Mouse (Mus musculus) embryonic stem cell, embryonic (primary cell): ENCODE data around the gene Ccser1.
"Not testable (repeated sequence)": the region's sequence is repeated elsewhere in the genome, so short reads cannot be mapped to it uniquely, and the experiment has no call there.

ENCODE experiments used
- CTCF ChIA-PET, 4 experiments: fragments of 300-600 bp in 2 of 4; fragments of 350-600 bp in 2 of 4; sonication (Branson Sonifier 250); formaldehyde crosslinking; loops; one replicate each; lab custom pipeline; 2022; ENCODE audit warnings: inconsistent platforms in 2 of 4; lab: Charles Lee
- POLR2A ChIA-PET, 4 experiments: fragments of 300-600 bp in 2 of 4; fragments of 350-600 bp in 2 of 4; sonication (Branson Sonifier 250); formaldehyde crosslinking; loops; one replicate each; lab custom pipeline; 2022; ENCODE audit warnings: antibody characterized with exemption in 4 of 4, inconsistent platforms in 1 of 4; lab: Charles Lee

Gene Ccser1

DNA sequence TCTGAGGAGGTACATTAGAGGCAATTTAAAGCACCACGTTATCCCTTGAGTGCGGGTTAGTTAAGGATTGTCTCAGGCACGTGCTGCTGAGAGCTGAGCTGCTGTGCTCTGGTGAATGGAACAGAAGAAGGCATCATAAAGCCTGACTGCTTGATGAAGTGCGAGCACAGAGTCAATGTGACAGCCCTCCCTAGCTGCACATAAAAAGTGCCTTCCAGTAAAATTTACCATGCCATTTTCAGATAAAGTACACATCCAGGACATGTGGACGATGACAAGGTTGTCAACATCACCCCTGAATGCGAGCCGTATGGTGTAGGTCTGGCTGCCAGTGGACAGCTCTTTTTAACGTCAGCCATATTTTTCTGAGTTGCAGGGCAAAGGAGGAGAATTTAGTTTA is 35.6 kb downstream of the Ccser1 start:
- ChIA-PET CTCF (no interaction called here), POLR2A (no interaction called here)

DNA sequence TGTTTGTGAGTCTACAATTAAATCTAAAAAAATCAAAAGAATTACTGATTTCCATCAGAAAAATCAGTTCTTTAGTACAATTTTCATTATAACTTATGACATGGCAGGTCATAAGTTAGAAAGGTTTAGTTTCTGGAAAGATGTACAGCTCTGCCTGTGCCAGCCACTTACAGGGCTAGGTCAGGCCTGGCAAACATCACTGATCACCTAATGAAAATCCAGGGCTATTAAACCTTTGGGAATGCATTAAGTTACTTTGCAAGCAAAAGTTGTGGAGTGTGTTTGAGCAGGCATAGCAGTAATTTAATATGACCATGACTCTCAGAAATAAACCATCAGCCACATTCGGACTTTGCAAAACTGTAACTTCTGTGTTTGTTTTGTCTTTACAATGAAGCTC is 36.4 kb downstream of the Ccser1 start:
- POLR2A ChIA-PET, result no interaction called here
- CTCF ChIA-PET, result no interaction called here

DNA sequence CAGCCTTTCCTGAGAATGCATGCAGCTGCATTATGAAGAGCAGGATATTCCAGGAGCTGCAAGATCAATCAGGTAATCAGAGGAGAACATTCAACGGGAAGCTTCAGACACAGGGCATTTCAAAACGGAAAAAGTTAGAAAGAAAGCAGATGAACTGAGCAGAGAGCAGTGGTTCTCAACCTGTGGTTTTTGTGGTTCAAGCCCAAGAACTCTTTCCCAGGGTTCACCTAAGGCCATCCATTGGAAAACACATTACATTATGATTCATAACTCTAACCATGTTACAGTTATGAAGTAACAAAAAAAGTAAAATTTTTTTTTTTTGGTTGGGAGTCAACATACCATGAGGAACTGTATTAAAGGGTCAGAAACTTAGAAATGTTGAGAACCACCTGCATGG is 37.6 kb downstream of the Ccser1 start:
- ChIA-PET CTCF (interaction anchor here in 1 of 4 experiments (0.6 kb wide), 1 partner anchor 836 kb away, joined by 3 read pairs; no protein-coding TSS in a partner anchor), POLR2A (no interaction called here)

DNA sequence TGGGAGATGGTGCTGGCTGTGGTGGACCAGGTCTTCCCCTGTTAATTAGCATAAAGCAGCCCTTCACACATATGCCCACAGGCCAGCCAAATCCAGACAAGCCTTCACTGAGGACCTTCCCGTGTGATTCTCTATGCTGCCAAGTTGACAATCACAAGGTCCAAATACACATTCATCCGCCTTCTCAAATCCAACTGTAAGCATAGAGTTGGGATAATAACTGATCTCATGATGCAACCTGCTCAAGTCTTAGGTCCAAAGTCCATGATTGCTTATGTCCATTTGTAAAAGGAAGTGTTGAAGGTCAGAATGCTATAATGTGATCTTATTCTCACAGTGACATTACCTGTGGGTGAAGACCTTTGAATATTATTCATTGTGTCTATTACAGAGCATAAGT is 43.4 kb downstream of the Ccser1 start:
- ChIA-PET CTCF (no interaction called here), POLR2A (no interaction called here)

DNA sequence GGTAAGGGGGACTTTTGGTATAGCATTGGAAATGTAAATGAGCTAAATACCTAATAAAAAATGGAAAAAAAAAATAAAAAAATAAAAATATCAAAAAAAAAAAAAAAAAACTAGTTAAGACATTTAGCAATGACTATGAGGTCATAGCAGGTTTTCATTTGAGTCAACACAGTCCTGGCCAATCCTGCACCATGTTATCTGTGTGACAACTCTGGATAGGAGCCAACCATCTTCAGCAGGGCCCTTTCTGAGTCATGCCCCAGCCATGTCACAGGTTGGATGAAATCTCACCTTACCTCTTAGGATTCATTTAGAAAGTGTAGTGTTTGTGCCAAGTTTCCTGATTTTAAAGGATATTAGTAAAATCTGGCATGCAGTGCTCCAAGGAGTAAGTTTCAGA is 45.2 kb downstream of the Ccser1 start:
- POLR2A ChIA-PET, result interaction anchor here in 1 of 4 experiments (1.5 kb wide), 1 partner anchor 23 kb away, joined by 4 read pairs; no protein-coding TSS in a partner anchor

DNA sequence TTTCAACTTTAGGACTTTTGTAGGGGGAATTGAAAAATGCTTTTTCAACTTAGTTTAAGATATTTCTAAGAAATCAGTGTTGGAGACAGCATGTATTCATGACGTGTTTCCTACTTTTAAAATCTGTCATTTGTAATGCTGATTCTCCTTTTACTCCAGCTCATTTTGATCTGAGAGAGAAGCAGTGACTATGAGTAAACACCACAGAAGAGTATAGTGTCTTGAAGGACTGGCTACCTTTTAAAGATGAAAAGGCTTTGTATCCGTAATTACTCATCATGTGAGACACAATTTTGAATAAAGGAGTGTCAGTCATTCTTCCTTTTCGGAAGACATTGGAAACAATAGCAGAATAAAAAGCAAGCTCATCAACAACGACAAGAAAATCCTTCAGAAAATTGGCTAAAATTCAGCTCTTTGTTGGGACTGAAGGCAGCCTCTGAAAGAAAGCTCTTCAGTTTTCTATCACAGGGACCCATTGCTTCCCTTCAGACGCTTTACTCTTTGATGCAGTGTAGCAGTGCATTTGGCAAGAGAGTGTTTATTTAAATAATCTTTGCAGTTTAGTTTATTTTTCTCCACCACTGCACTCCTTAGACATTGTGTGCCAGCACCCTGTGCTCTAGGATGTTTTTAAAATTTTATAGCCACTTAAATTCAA is 50.1 kb downstream of the Ccser1 start:
- ChIA-PET CTCF (no interaction called here), POLR2A (no interaction called here)

More for the DNA sequence above, 45.2 kb downstream of the Ccser1 start:
- CTCF ChIA-PET, result no interaction called here

DNA sequence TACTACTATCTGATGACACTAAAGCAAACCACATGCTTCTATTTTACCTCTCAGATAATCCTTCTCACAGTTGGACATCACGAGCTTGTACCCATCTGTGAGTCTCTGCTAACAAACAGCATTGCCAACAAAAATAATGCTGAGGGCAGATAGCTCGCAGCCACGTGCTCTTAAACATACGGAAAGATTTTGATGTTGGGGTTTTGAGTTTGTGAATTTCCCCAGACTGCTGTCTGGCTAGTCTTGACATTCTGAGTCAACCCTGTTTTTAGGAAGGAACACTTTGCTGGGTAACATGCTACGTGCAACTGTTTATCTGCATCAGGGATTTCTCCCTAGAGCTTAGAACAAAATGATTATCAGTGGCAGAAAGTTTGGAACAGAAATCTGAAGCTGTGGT is 52.9 kb downstream of the Ccser1 start:
- ChIA-PET CTCF (no interaction called here), POLR2A (no interaction called here)

DNA sequence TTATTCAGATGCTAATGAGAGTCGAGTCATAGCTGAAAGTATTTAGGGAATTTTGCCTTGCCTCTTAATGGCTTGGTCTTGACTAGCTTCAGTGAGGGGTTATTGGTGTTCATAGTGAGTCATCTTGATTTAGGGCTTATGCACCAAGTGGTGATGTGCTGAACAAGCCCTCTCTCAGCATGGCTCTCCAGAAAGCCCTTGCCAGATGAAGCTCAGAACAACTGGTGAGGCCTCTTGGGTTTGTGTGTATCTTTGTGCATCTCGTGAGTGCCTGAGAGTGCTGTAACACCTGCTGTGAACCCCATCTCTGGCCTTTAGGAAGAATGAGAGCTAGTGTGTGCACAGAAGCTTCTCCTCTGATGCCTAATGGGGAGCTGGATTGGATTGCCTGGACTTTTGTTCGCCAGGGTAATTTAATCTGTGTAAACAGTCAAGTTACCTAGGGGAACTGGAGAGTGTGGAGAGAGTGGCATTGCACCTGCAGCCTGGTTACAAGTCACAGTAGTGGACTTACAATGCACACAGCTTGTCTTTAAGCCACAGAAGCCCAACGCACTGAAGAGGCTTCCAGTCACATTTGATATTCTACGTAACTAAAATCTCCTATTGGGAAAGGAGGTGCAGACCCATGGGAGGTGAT is 53.5 kb downstream of the Ccser1 start:
- ChIA-PET POLR2A (no interaction called here), CTCF (no interaction called here)

DNA sequence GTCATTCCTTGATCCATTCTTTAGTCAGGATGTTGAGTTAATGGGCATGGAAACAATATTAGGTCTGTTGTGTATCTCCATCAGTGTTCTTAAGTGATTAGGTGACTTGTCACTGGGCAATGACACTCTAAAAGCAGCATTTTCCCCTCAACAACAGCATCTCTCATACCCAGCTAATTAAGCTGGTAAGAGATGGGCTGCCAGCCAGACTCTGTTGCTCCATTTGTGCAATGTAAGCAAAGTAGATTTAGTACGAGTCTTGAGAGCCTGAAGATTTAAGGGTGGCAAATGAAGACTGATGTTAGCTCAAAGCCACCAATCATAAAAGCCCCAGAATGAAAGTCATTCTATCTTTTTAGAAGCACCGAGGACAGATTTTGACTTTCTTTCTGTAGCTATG is 60.5 kb downstream of the Ccser1 start:
- POLR2A ChIA-PET, result no interaction called here

DNA sequence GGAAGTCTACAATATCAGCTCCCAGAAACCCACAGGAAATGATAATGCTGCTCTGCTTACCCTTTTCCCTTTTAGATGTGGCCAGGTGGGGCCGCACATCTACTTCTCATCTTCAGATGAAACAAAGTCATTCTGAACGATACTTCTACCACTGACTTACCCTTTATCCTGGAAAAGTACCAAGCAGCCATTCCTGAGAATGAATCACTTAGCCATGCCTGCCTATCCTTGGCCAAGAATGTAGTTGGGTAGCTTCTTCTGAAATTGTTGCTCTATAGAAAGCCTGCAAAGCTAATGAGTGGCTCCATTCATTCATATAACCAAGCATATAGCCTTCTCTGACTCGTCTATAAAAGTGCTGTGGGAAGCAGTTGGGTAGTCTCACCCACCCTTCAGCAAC is 62.4 kb downstream of the Ccser1 start:
- CTCF ChIA-PET, result no interaction called here
- POLR2A ChIA-PET, result no interaction called here

More for the DNA sequence above, 60.5 kb downstream of the Ccser1 start:
- CTCF ChIA-PET, result no interaction called here

DNA sequence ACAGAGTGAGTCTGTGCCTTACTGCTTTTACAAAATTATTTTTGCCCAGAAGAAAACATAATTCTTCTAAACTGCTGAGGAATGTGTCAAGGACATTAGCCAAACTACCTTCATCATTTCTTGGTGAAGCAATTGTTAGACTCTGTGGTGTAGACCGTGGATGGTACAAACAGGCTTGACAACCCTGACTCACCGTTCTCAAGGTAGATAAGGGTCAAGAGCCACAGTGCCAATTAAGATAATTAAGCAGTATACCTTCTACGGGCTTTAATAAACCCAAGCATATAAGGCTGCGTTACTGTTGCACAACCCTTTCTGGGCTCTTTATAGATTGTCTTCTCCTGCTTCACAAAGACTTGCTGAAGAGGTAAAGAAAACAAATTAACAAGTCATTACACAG is 66.4 kb downstream of the Ccser1 start:
- POLR2A ChIA-PET, result no interaction called here
- CTCF ChIA-PET, result no interaction called here

DNA sequence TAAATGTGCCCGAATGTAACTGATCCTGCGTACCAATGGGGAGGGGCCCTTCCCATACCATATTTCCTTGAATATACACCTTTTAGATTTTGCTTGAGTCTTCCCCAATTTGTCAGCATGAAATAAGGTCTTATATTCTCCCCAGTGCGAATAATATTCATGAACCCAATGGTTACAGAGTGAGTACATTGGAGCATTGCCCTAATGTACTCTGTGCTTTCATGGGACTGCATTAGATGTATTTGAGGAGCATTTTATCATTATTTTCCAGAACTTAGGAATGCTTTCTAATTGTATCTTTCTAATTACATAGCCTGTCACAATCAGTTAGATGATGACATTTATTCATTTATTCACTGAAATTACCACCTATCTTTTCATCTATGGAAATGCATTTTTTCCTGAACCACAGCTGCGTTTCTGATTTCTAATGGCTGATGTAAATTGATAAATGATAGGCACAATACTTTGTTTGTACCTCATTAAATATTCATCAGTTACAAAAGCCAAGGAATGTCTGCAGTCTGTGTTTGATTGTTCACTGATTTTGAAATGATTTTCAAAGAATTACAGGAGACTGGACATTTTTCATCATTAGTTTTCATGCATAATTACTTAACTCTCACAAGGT is 67.8 kb downstream of the Ccser1 start:
- POLR2A ChIA-PET, result no interaction called here
- CTCF ChIA-PET, result interaction anchor here in 1 of 4 experiments (0.6 kb wide), 1 partner anchor 56 kb away, joined by 3 read pairs; no protein-coding TSS in a partner anchor

DNA sequence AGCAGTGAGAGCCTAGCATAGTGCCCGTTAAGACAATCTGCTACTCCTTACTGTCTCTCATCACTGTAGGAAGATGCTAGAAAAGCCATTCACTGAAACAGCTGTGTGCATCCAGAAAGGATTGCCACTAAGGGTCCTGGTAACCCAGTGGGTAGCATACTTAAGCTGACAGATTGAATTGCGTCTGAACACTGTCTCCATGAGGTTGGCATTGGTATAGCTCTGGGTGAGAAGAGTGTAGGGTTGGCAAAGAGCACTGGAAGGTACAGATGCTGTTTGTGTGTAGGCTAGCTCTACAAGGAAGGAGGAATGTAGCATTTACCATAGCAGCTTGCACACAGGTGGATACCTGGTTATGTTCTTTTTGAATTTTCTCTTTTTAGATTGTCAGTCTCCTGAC is 68.6 kb downstream of the Ccser1 start:
- ChIA-PET CTCF (no interaction called here), POLR2A (interaction anchor here in 1 of 4 experiments (0.7 kb wide), 1 partner anchor 12 kb away, joined by 6 read pairs; no protein-coding TSS in a partner anchor)

DNA sequence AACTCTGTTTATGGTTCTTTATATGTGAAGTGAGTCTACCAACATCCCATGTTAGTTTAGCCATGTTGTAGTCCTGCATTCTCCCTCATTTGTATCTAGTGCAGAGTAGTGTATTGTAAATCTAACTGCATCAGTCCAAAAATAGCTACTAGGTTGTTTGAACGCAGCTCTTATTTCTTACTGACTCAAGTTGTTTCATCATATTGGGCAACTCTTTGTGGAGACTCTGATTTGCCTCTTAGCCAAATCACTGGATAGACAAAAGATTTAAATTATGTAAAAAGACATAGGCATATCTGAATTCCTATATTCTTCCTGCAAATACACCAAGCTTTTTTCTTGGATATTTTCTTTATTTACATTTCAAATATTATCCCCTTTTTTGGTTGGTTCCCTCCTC is 71.1 kb downstream of the Ccser1 start:
- ChIA-PET CTCF (no interaction called here), POLR2A (no interaction called here)

DNA sequence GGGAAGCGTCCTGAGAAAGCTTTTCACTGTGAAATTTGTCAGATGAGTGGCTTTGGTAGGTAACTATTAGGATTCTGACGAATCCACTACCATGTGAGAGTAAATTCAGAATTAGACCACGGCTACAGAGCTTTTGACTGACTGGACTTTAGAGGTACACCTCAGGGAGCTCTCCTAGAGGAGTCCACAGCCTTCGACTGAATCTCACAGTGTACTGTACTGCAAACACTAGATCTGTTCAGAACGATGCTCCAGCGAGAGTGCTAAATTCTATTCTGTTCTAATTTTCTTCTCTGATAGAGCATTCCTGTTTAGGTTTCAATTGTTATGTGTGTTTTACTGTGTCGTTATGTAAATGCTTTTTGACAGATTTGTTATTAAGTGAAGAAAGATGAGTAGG is 72.8 kb downstream of the Ccser1 start:
- POLR2A ChIA-PET, result no interaction called here
- CTCF ChIA-PET, result interaction anchor here in 1 of 4 experiments (0.7 kb wide), 1 partner anchor 37 kb away, joined by 3 read pairs; no protein-coding TSS in a partner anchor

DNA sequence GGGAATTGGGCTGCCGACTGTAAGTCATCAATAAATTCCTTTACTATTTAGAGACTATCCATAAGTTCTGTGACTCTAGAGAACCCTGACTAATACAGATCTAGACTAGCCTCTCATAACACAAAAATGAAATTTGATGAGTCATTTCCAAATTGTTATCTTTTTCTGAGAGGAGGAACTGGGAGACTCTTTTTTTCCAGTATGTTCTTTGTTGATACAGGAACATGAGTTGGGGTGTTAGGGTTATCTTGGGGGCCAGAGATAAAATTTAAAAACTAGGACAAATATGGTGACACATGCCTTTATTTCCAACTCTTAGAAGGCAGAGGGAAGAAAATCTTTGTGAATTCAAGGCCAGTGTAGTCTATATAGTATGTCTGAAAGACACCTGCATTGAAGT is 75.8 kb downstream of the Ccser1 start:
- CTCF ChIA-PET, POLR2A ChIA-PET: not testable (repeated sequence)

DNA sequence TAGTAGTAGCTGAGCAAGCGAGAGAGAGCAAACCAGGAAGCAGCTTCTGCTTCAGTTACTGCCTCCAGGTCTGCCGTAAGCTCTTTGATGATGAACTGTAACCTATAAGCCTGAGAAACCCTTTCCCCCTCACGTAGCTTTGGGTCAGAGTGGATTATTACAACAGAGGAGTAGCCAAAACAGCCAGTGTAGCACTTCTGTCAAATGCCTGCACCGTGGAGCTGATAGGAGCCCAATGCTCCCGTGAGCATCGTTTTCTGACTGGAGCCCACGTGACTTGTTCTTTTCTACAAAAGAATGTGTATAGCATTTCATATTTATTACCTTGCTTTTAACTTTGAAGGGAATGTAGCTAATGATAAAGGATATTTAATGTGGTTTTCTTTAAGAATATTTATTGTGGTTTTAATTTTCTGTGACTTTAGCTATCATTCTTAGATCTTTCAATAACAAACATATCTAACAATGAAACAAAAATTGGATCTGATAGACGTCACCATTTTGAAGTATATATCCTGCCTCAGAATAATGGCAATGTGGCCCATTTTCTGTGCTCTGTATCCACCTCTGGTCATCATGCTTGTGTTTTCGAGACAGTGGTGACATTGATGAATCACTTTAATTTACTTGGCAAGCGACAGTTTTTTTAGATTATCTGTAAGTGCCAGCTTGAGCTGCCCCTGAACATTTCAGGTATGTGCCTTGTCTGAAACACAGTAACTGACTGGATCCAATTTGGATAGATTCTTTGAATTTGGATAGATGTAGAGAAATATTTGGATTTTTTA is 78.9 kb downstream of the Ccser1 start:
- ChIA-PET POLR2A (interaction anchor here in 1 of 4 experiments (0.6 kb wide), 1 partner anchor 317 kb away, joined by 3 read pairs; no protein-coding TSS in a partner anchor), CTCF (interaction anchor here in 1 of 4 experiments (0.6 kb wide), 1 partner anchor 27 kb away, joined by 4 read pairs; no protein-coding TSS in a partner anchor)

DNA sequence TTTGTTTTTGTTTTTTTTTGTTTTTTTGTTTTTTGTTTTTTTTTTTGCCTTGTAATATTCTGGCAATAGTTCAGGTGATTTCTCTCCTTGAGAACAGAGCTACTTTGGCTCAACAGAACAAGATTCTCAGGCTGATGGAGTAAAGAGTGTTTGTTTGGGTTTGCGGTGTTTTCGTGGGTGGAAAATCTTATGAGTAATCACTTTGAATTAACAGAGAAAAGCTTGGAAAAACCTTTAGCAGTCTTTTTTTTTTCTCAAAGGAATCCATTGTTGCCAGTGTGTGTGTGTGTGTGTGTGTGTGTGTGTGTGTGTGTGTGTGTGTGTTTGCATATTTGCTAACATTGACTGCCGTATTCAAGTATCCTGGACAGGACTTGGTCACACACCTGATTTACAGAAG is 81.3 kb downstream of the Ccser1 start:
- POLR2A ChIA-PET, result interaction anchor here in 2 of 4 experiments (0.6 to 1.0 kb wide), 2 partner anchors 13 to 262 kb away, joined by 3 to 6 read pairs; no protein-coding TSS in a partner anchor
- CTCF ChIA-PET, result no interaction called here

DNA sequence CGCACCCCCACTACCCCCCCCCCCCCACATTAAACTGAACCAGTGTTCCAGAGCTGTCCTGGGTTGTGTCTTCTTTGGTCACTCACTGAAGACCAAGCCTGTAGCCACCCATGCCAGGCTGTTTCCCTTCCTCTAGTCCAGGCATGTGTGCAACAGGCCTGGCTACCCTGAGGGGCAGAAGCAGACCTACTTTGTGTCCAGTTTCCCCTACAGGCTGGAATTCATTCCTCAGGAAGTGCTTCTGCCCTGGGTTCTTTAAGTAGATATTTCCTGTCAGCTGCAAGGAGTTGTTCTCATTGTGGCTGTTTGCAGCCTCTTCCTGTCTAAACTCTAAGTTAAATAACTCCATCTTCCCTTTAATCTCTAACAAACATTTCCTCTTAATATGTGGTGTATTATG is 82.3 kb downstream of the Ccser1 start:
- ChIA-PET CTCF (interaction anchor here in 1 of 4 experiments (0.6 kb wide), 1 partner anchor 81 kb away, joined by 4 read pairs; no protein-coding TSS in a partner anchor), POLR2A (no interaction called here)
